Mouse (Mus musculus) neural tube, embryonic 10.5 days (tissue): ENCODE data around the gene Klrg2.
"Not testable (repeated sequence)": the region's sequence is repeated elsewhere in the genome, so short reads cannot be mapped to it uniquely, and the experiment has no call there.

Experiments
- DNase-seq: peaks from one replicate; pipeline ENCODE4 v3.0.0-alpha.2; 2017; ENCODE audit warnings: low spot score; ENCODE audit errors: extremely low spot score

Klrg2 gene

DNA sequence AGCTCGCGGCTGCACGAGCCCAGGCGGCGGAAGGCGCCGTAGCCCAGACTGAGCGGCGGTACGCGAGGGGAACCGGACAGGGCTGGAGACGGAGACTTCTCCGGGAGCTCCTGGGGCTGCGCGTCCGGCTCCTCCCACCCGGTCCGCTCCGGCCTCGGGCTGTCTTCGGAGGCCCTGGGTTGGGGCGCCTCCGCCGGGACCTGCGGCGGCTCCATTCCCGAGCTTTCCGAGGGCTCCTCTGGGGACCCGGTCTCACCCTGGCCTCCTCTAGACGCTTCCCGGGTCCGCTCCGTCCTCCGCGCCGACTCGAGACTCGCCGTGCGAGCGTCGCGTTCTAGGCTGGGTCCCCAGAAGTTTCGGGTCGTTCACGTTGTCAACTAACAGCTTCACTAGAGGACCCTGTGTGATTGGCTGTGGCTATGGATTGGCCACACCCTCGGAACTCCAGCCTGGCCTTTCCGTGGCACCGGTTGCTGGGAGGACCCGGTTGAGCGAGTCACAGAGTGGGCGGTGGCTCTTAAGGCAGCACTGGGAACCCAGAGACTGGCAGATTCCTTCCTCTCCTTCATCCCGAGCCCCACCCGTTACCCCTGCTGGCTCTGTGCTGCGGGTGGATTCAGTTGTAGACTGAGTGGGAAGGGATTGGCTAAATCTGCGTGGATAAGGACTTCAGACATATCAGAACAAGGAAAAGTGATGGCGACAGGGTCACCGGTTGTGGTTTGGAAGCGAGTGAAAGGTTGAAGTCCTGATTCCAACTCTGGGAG is at the start of gene Klrg2:
Klrg2 (minus strand) TSS at position 391 of the 767 bp plus-strand sequence.
- DNase-seq = peak; percentile 64

DNA sequence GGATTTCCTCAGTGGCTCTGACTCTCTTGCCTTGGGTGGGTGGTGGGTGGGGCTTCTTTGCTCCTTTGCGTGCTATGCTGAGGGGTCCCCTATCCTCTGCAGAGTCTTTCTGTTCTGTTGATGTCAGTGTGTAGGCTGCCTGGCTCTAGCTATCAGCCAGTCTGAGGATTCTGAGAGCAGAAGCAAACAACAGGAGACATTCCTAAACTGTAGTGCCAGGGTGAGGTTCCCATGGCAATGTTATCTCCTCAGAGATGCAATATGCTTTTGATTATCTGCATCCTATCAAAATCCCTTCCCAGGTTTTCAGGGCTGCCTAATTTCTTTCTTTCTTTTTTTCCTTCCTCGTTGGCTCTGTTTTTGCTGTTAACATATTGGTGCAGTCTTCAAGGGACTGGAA is 45.5 kb upstream of the Klrg2 start:
- DNase-seq = no peak

DNA sequence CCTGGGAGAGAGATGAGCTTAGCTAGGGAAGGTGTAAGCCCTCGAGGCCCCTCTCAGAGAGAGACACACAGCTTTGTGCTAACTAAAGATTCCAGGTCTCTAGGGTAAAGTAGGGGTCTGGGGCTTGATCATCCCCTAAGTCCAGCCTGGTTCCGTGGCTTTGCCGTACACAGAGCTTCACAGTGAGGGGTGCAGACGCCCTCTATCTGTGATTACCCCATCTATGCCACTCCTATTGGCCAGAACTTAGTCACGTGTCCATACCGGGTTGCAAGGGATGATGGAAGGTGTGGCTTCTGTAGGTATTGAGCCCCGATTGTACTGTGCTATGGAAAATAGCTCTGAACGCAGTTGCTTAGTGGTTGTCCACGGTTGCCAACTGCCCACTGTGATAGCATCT is 40.6 kb upstream of the Klrg2 start:
- no peak for DNase-seq

DNA sequence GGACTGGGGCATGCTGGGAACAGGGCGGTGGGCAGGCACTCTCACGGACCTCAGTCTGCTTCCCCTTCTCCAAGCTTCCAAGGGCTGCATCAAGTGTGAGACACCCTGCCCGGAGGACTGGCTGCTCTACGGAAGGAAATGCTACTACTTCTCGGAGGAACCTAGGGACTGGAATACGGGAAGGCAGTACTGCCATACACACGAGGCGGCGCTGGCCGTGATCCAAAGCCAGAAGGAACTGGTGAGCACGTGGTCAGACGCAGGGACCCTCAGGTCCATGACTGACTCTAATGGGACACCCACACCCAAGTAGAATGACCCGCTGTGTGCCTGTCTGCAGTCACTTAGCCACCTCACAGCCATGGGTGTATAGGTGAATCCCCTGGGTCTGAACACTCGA is 39.7 kb upstream of the Klrg2 start:
- DNase-seq = no peak

DNA sequence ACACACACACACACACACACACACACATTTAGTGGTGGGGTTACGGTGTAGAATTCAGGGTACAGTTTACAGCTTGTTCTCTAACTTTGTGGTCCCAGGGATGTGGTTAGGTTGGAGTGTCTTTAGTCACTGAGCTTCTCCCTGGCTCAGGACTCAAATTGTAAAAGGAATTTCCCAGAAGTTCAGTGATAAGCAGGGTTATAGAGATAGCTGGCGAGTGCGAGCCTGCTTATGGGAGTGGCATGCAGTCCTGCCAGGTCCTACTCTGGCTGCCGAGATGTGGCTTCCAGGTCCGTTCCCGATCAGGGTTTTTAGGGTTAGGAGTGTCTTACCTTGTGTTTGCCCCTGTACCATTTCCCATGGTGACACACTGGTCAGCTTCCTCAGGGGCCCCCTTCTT is 39.2 kb upstream of the Klrg2 start:
- DNase-seq = no peak

DNA sequence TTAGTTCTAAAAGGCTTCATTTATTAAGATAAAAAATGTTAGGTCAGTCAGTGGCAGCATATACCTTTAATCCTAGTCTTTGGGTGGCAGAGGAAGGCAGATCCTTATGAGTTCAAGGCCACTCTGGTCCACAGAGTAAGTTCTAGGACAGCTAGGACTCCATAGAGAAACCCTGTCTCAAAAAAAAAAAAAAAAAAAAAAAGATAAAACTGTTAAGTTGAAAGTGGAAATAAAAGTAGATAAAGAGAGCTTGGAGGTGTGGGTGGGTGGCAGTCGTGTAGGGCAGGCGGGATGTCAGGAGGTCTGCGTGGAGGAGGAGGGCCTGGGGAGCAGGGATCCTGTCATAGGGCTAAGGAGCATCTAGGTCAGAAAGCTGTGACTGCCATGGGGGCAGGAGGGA is 35.0 kb upstream of the Klrg2 start:
- DNase-seq = no peak

DNA sequence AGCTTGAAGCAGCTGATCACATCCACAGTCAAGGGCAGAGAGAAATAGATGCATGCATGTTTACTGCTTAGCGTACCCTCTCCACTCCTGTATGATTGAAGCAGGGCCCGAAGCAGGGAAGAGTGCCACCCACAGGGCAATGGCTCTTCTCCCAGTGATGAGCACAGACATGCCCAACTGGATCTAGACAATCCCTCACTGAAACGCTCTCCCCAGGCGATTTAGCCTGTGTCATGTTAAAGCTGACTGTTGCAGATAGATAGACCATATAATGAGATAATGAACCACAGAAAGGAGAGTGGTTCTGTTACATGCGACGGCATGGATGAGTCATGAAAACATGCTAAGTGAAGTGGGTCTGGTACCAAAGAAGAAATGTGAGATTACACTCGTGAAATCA is 34.2 kb upstream of the Klrg2 start:
- DNase-seq = no peak

DNA sequence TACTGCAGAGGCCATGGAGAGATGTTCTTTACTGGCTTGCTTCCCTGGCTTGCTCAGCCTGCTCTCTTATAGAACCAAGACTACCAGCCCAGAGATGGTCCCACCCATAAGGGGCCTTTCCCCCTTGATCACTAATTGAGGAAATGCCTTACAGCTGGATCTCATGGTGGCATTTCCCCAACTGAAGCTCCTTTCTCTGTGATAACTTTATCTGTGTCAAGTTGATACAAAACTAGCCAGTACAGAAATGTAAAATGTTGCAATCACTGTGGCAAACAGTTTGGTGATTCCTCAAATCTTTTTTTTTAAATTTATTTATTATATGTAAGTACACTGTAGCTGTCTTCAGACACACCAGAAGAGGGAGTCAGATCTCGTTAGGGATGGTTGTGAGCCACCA is 33.4 kb upstream of the Klrg2 start:
- not testable (repeated sequence) for DNase-seq

DNA sequence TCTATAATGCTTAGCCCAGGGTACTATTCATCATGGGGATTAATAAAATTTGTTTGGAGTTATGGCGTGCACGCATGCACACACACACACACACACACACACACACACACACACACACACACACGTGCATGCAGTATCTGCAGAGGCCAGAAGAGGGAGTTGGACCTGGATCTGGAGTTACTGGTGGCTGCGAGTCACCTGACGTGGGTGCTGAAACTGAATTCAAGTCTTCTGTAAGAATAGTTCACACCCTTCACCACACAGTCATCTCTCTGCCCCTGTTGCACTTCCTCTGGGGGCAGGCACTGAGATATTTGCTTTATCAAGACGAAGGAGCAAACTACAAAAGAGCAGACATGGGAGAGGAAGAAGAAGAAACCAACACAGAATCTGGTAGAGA is 32.5 kb upstream of the Klrg2 start:
- DNase-seq = no peak

DNA sequence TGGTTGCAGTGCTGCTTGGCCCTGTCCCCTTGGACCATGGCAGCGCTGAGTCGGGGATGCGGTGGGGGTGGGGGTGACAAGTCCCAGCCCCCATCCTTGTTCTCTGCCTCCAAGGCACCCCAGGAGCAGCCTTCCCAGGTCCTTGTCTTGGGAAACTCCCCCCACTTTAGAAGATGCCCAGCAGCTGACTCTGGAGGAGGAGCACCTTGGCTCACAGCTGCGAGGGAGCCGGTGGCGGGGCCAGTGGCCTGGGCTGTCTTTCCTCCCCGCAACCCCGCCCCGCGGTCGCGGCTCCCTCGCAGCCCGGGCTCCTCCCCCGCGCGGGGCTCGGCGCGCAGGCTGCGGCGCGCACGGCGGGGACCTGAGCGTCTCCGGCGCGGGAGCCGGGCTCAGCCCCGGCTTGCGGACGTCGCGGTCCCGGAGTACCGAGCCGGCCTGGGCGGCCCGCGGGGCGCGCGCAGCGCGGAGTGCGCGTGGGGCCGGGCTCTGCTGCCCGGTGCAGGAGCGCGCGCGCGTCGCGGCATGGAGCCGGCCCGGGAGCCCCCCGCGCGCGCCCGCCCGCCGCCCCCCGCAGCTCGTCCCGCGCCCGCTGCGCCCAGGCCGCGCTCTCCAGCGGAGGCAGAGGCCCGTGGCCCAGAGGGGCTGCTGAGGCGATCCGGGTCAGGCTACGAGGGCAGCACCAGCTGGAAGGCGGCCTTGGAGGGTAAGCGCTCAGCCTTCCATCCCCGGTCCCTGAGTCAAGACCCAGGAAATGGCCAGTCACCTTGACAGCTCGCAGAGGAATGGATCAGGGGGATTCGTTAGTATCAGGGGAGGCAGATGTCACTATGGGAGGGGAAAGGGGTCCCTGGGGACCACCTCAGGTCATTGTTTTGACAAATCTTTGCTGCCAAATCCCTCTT is 25.9 kb upstream of the Klrg2 start, which contains the start of gene Clec2l:
Clec2l (plus strand) TSS at position 356 of the 902 bp plus-strand sequence.
- peak; percentile 59 for DNase-seq

DNA sequence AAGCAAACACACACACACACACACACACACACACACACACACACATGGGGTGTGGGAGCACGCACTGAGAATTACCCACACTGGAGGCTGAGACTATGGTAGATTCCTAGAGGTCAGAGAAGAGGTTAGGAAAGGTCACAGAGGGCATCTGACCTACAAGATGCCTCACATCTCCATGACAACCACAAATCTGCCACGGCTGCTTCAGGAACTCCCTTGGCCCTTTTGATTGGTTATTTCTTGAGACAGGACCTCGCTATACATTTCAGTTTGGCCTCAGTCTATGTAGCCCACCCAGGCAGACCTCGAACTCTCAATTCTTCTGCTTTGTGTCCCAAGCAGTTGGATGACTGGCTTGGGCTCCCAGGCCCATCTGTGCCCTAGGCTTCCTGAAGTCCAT is 24.6 kb upstream of the Klrg2 start:
- DNase-seq = no peak

DNA sequence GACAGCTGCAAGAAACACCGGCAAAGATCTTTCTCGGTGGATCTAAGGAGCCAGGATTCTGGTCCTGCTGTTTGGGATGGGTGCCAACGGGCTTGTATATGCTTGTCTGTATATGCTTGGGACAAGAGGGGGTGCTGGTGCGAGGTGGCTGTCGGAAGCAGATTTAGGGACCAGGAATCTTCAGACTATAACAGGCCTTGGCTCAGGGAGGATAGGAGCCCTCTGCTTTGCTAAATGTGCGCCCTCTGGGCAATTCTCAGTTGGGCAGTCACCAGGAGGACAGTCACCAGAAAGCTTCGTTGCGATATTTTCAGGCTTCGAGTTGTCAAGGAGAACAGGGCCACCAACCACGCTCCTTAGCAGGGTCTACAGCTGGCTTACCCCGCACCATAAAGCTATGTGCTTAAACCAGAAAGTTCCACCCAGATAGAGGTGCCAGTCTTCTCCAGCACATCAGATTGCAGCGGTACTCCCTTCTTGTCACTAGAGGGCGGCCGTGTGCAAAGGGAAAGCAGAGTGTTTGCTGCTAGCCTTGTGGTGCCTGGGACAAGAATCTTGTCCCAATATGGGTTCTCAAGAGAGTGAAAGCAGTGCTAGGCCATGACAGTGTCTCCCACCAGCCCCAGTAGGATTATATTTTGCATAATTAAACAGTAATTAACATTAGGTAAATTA is 13.4 kb upstream of the Klrg2 start:
- peak; percentile 66 for DNase-seq

DNA sequence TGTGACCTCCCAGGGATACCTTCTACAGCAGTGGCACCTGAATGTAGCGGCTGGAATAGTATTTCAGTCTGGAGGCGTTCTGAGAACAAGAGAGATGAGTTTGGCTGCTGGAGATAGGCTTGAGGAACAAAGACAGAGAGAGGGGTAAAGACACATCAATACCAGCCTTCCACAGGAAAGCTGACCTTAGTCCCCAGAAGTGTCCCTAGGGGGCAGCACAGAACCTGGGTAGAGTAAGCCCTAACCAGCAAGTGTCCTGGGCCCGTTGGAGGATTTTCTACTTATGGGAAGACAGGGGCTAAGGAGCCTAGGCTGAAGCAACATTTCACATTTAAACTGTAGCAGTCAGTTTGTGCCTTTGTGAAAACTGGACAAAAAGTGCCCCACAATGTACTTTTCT is 12.5 kb upstream of the Klrg2 start:
- no peak for DNase-seq

DNA sequence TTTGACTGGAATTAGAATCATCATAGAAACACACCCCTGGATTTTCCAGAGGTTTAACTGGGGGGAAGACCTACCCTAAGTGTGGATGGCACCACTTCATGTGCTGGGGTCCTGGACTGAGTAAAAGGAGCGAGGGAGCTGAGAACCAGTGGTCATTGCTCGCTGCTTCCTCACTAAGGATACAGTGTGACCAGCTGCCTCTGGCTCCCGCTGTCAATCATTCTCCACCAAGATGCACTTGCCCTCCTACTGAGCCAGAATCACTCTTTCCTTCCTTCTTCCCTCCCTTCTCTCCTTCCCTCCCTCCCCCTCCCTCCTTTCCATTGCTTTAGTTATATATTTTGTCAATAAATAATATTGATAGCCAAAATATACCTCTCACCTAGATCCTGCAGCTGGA is 6.0 kb upstream of the Klrg2 start:
- DNase-seq = no peak

DNA sequence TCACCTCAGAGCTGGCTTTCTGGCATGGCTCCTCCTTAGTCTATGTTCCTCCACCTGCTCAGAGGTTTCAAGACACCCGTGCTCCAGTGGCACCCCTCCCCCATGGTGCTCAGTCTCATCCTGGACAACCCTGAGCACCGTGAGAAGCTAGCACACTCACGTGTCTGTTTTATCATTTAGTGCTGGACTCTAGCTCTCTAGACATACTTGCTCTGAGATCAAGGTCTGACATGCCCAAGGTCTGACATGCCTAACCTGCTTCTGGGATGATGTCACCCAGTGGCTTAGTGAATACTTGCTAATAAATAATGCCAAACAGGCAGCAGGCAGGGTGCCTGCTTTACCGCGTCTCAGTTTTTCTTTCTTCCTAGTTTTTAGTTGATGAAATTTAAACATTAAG is 5.6 kb upstream of the Klrg2 start:
- DNase-seq = no peak

DNA sequence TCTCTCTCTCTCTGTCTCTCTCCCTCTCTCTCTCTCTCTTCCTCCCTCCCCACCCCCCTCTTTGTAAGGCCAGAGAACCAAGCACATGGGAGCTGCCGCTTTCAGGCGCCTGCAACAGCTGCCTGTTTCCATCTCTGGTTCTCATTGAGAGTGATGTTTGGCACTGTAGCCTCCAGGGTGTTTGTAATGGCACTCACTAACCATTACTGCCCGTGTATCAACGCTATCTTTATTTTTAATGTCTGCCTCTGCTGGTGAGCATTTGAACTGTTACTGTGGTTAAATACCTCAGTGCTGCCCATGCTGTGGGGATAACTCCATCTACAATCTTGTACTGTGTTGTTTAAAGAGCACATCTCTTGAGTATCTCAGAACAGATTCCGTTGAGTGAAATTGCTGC is 4.6 kb upstream of the Klrg2 start:
- no peak for DNase-seq

DNA sequence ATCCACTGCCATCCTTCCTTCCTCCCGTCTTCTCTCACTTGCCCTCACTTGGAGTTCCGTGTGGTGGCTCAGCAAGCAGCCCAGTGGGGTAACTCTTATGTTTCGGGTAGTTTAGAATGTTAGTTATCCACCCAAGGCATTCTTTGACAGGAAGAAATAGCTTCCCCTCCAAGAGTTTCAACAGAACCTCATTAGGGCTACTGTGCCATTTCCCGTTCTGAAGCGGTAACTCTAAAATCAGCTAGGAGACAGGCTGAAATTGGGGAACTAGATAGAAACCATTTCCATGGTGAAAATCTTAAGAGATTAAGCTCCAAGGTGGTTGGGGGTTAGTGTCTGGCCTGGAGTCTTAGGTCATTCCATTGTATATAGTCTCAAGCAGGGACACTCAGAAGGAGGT is 4.2 kb upstream of the Klrg2 start:
- DNase-seq = no peak

DNA sequence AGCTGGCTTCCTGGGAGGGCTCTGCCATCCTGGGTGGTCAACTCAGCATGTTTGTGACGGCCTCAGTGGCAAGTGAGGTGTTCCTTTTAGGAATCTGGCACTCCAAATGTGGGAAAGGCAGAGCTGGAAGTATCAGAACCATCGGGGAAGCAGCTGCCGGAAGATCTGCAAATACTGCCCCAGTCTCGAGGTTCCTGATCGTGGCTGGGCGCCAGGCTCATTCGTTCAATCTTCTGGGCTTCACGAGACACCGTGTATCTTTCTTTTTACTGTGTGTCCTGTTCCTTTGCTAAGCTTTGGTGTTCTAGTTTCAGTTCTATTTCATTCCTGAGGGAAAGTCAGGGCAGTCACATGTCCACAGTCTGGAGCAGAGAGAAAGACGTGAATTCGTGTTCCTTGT is 3.4 kb upstream of the Klrg2 start:
- DNase-seq = no peak

DNA sequence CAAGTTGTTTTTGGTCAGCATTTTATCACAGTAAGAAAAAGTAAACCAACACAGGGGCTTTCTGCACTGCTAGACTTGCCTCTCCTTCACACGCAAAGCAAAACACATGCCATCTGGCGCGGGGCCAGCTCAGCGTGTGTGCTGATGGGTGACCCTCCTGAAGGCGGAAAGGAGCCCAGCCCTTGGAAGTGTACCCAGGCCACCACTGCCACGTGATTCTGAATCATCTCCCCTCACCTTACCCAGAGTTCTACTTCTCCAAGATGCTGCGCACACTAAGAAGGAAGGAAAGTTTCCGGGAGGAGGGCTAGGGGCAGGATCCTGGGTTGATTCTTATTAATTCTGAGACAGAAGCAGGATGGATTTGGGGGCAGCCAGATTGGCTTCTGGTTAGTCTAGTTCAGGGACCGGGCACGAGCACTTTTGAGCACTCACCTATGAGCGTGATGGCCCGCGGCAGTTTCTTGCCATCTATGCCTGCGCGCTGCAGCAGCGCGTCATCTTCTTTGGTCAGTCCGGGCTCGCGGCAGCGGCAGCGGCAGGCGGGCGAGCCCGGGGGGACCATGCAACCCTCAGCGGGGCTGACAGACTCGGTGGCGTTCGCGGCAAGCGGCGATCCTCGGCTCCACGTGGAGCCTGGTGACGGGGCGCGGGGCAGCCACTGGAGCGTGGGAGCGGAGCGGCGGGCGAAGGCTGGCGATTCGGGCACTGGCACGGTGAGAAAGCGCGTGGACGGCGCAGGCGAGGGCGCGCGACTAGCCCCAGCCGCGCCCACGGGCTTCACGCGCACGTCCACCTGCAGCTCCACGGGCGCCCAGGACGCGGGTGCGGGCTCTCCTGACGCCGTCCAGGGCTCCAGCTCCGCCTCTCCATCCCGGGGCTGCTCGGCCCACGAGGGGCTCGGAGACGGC is 846 bp downstream of the Klrg2 start:
- DNase-seq = peak; percentile 67

DNA sequence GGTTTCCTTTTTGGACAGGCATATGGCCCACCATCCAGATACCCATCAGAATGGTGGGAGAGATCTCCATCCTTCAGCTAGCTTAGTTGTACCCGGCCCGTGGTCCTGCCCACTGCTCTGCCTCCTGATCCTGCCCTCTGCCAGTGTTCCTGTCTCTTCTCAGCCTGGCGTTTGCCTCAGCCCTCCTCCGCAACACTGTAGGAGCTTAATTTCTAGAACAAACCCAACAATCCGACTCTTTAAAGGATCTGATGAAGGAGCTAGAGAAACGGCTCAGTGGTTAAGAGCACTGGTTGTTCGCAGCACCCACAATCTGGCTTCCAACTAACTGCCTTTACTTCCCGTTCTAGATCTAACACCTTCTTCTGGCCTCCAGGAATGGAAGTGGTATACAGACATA is 2.6 kb downstream of the Klrg2 start:
- DNase-seq = no peak

DNA sequence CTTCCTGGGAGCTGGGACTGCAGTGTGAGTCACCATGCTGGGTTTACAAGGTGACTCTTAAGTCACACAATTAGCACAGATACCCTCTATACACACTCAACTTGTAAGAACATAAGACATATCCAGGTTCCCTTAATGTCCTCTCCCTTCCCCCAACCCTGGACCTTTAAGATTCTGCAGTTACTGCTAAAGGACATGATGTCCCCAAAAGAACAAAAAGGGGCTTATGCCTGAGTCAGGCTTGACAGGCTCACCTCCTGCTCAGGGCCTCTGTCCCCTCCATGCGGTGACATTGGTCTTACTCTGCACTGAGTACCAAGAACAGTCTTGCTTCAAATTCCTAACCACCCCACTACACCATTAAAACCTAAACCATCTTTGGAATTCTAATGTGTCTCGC is 4.2 kb downstream of the Klrg2 start:
- DNase-seq = no peak
